Mouse (Mus musculus): ENCODE measurements around the gene Cacnb4. TPM values are rescaled to one million over a fixed set of nuclear protein-coding genes. Genes with fewer than 3 reads are reported as not detected.

The Cacnb4 gene
- polyA plus RNA-seq, 1 experiment from 2014 or later: 1.5 TPM

- 10% methylated on average over 6 of the region's 6 CpGs for WGBS
- no peak overlapping the region for H3K27ac ChIP-seq (ENCODE audit: low read length)
These were observed 238.6 kb downstream of the Cacnb4 start for GRCm38 (mm10) chr2:52438013-52438412.

GRCm38 (mm10) chr2:52435919-52436632, 240.6 kb downstream of the Cacnb4 start:
- Histone ChIP-seq H3K4me2 (replicated peaks; ENCODE audit: low read depth, low read length) (no peak overlapping the region), H3K9ac (replicated peaks; ENCODE audit: low read depth) (no peak overlapping the region), H3K4me3 (ENCODE audit: low read depth, low read length) (no peak overlapping the region)

More at GRCm38 (mm10) chr2:52438013-52438412, 238.6 kb downstream of the Cacnb4 start:
- TF ChIP-seq EP300 (IDR thresholded peaks at IDR 0.05): peak; percentile 66; the same call in 1 of the 2 replicates
- no peak for TF ChIP-seq CTCF (IDR thresholded peaks at IDR 0.05)
- Histone ChIP-seq H3K4me3 (ENCODE audit: low read depth, low read length) (no peak overlapping the region), H3K36me3 (ENCODE audit: insufficient read depth, low read length) (no peaks in the 10 kb centered on the region), H3K27me3 (replicated peaks; ENCODE audit: insufficient read depth, low read length) (no peaks in the 10 kb centered on the region), H3K4me1 (ENCODE audit: insufficient read depth, low read depth, low read length) (peaks cover 8% of the 10 kb centered on the region; the same call in 1 of the 2 replicates), H3K9ac (replicated peaks; ENCODE audit: low read depth) (no peak overlapping the region), H3K9me3 (ENCODE audit: low read length) (no peaks in the 10 kb centered on the region), H3K4me2 (replicated peaks; ENCODE audit: low read depth, low read length) (no peak overlapping the region)
- ATAC-seq (peak; percentile 83), DNase-seq (ENCODE audit: low spot score) (peak; percentile 77)

GRCm38 (mm10) chr2:52433365-52433764, 243.3 kb downstream of the Cacnb4 start:
- WGBS: 47% methylated on average over 7 of the region's 7 CpGs
- Histone ChIP-seq H3K27me3 (replicated peaks; ENCODE audit: insufficient read depth, low read length) (no peaks in the 10 kb centered on the region), H3K4me2 (replicated peaks; ENCODE audit: low read depth, low read length) (no peak overlapping the region), H3K27ac (ENCODE audit: low read length) (no peak overlapping the region), H3K9me3 (ENCODE audit: low read length) (no peaks in the 10 kb centered on the region), H3K36me3 (ENCODE audit: insufficient read depth, low read length) (no peaks in the 10 kb centered on the region), H3K4me3 (ENCODE audit: low read depth, low read length) (no peak overlapping the region), H3K4me1 (ENCODE audit: insufficient read depth, low read depth, low read length) (peaks cover 6% of the 10 kb centered on the region; the same call in 1 of the 2 replicates), H3K9ac (replicated peaks; ENCODE audit: low read depth) (no peak overlapping the region)
- TF ChIP-seq EP300 (IDR thresholded peaks at IDR 0.05): no peak
- TF ChIP-seq CTCF (IDR thresholded peaks at IDR 0.05): no peak
- ATAC-seq (peak; percentile 40; the same call in 1 of the 2 replicates), DNase-seq (ENCODE audit: low spot score) (no peak)

More at GRCm38 (mm10) chr2:52435919-52436632, 240.6 kb downstream of the Cacnb4 start:
- no peak for ATAC-seq
- no peak for TF ChIP-seq EP300 (IDR thresholded peaks at IDR 0.05)
- WGBS: 45% methylated on average over 14 of the region's 14 CpGs
- peaks cover 8% of the 10 kb centered on the region; the same call in 1 of the 2 replicates for H3K4me1 ChIP-seq (ENCODE audit: insufficient read depth, low read depth, low read length)
- DNase-seq (ENCODE audit: low spot score): no peak
- no peaks in the 10 kb centered on the region for H3K9me3 ChIP-seq (ENCODE audit: low read length)
- no peaks in the 10 kb centered on the region for H3K36me3 ChIP-seq (ENCODE audit: insufficient read depth, low read length)
- H3K27ac ChIP-seq (ENCODE audit: low read length): no peak overlapping the region
- no peaks in the 10 kb centered on the region for H3K27me3 ChIP-seq (replicated peaks; ENCODE audit: insufficient read depth, low read length)

GRCm38 (mm10) chr2:52427383-52427782, 249.2 kb downstream of the Cacnb4 start:
- H3K27me3 ChIP-seq (replicated peaks; ENCODE audit: insufficient read depth, low read length): no peaks in the 10 kb centered on the region
- 77% methylated on average over 3 of the region's 3 CpGs for WGBS
- H3K4me2 ChIP-seq (replicated peaks; ENCODE audit: low read depth, low read length): no peak overlapping the region
- no peak overlapping the region for H3K27ac ChIP-seq (ENCODE audit: low read length)
- H3K4me1 ChIP-seq (ENCODE audit: insufficient read depth, low read depth, low read length): peaks cover 7% of the 10 kb centered on the region; the same call in 1 of the 2 replicates
- DNase-seq (ENCODE audit: low spot score) (no peak), ATAC-seq (no peak)
- TF ChIP-seq CTCF (IDR thresholded peaks at IDR 0.05): no peak
- TF ChIP-seq EP300 (IDR thresholded peaks at IDR 0.05): no peak
- no peaks in the 10 kb centered on the region for H3K36me3 ChIP-seq (ENCODE audit: insufficient read depth, low read length)
- H3K9ac ChIP-seq (replicated peaks; ENCODE audit: low read depth): no peak overlapping the region
- no peaks in the 10 kb centered on the region for H3K9me3 ChIP-seq (ENCODE audit: low read length)
- no peak overlapping the region for H3K4me3 ChIP-seq (ENCODE audit: low read depth, low read length)

GRCm38 (mm10) chr2:52426041-52426440, 250.6 kb downstream of the Cacnb4 start:
- Histone ChIP-seq H3K4me2 (replicated peaks; ENCODE audit: low read depth, low read length) (peak overlapping the region; percentile 61; the same call in 1 of the 2 replicates), H3K9me3 (ENCODE audit: low read length) (no peaks in the 10 kb centered on the region), H3K27ac (ENCODE audit: low read length) (peak overlapping the region; percentile 77; the same call in 1 of the 2 replicates), H3K36me3 (ENCODE audit: insufficient read depth, low read length) (no peaks in the 10 kb centered on the region), H3K9ac (replicated peaks; ENCODE audit: low read depth) (no peak overlapping the region), H3K4me1 (ENCODE audit: insufficient read depth, low read depth, low read length) (peaks cover 12% of the 10 kb centered on the region; the same call in 1 of the 2 replicates), H3K27me3 (replicated peaks; ENCODE audit: insufficient read depth, low read length) (no peaks in the 10 kb centered on the region), H3K4me3 (ENCODE audit: low read depth, low read length) (no peak overlapping the region)
- WGBS: 90% methylated on average over 3 of the region's 3 CpGs
- DNase-seq (ENCODE audit: low spot score) (peak; percentile 10), ATAC-seq (no peak)
- no peak for TF ChIP-seq EP300 (IDR thresholded peaks at IDR 0.05)
- no peak for TF ChIP-seq CTCF (IDR thresholded peaks at IDR 0.05)

- H3K4me1 ChIP-seq (ENCODE audit: insufficient read depth, low read depth, low read length): peaks cover 13% of the 10 kb centered on the region; the same call in 1 of the 2 replicates
- H3K9ac ChIP-seq (replicated peaks; ENCODE audit: low read depth): peak overlapping the region; percentile 89
- H3K9me3 ChIP-seq (ENCODE audit: low read length): no peaks in the 10 kb centered on the region
- TF ChIP-seq EP300 (IDR thresholded peaks at IDR 0.05): no peak
- no peak for TF ChIP-seq CTCF (IDR thresholded peaks at IDR 0.05)
- peak overlapping the region; percentile 96 for H3K4me3 ChIP-seq (ENCODE audit: low read depth, low read length)
- no peaks in the 10 kb centered on the region for H3K36me3 ChIP-seq (ENCODE audit: insufficient read depth, low read length)
- WGBS: 9% methylated on average over 10 of the region's 10 CpGs
- no peak for ATAC-seq
- peak overlapping the region; percentile 77 for H3K27ac ChIP-seq (ENCODE audit: low read length)
- no peaks in the 10 kb centered on the region for H3K27me3 ChIP-seq (replicated peaks; ENCODE audit: insufficient read depth, low read length)
- peak overlapping the region; percentile 61 for H3K4me2 ChIP-seq (replicated peaks; ENCODE audit: low read depth, low read length)
- no peak for DNase-seq (ENCODE audit: low spot score)
These were observed 251.2 kb downstream of the Cacnb4 start for GRCm38 (mm10) chr2:52425523-52425795.

All from lung, postnatal 0 days (tissue).